In the genomic region with DNA sequence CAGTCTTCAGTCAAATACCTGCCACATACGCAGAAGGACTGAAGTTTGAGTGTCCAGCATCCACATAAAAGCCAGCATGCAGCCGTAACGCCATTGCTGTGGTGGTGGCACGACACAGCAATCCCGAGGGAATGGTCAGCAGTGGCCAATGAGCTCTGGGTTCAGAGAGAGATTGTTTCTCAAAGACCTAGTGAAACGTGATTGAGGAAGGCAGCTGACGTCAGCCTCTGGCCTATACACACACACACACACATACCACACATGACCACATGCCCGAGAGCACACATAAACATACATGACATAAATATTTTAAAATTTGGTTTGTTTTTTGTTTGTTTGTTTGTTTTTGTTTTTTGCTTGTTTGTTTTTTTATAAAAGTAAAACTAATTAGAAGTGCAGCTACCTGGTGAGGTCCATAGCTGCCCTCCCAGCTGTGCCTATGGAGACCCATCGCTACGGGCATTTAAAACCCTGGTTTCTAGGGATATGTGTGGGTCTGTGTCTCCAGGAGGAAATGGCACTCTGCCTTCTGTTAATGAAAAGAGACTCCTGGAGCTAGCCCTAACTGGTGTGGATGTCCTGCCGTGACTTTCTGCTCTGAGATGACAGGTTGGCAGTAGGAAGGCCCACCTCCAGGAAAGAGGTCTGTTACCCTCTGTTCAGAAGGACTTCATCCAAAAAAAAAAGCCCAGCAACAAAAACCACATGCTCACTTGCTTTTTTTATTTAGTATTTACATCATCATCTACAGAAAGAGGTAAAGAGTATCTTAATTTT, we compare ENCODE assay signal across 26 mouse cellular contexts.
A peak's percentile ranks its signal among the peaks of the same experiment; 100 is the strongest.
DNase-seq lines count a peak whose midpoint lies in the region; ATAC-seq and TF ChIP-seq lines count a peak whose summit lies in the region.
"Had no signal": no experiment of that assay in that cellular context is flagged by ENCODE, and none has a peak within 500 bp of the region (broad histone marks: within the 10 kb centered on the region; RNA-seq: fewer than 3 reads in every experiment).

No protein-coding gene starts in this region.

- WGBS in hindbrain, embryonic 16.5 days = 77% methylated on average over 11 of the region's 11 CpGs
- 79% methylated on average over 11 of the region's 11 CpGs for WGBS in hindbrain, embryonic 13.5 days
- WGBS in cerebellum, adult 2 months = 58% methylated on average over 11 of the region's 11 CpGs

- peak; percentile 40 to 79 for DNase-seq in cerebellum, adult 2 months
- peak; percentile 42 to 56 for DNase-seq in cerebellum, postnatal 36 days
- DNase-seq in embryo, embryonic 9.5 days (ENCODE audit: extremely low spot score) = no peak
- DNase-seq in lung, adult 18-20 months = no peak
- DNase-seq: adrenal gland, postnatal 36 days; B cell, adult 2 months; gastrocnemius, postnatal 10 days; heart, postnatal 10 days; kidney, adult 8-10 months; kidney, postnatal 14 days; liver, postnatal 0 days; lung, postnatal 10 days; thymus, adult 2 months; thymus, postnatal 4 days had no signal

- no peak overlapping the region for H3K9ac ChIP-seq in hindbrain, embryonic 16.5 days (ENCODE audit: low read depth, low read length)
- H3K9ac ChIP-seq in hindbrain, embryonic 13.5 days = no peak overlapping the region
- H3K9ac ChIP-seq: forebrain, embryonic 15.5 days; heart, embryonic 12.5 days; liver, postnatal 0 days; midbrain, embryonic 12.5 days had no signal

- no peak for TF ChIP-seq CTCF in cerebellum, adult 2 months (IDR thresholded peaks at IDR 0.05; ENCODE audit: borderline replicate concordance, insufficient read depth, low read depth, low read length)

- H3K27me3 ChIP-seq in hindbrain, embryonic 16.5 days (replicated peaks; ENCODE audit: control insufficient read depth, insufficient read depth, low read length) = no peaks in the 10 kb centered on the region
- H3K27me3 ChIP-seq in hindbrain, embryonic 13.5 days = no peaks in the 10 kb centered on the region
- no peaks in the 10 kb centered on the region for H3K27me3 ChIP-seq in cerebellum, adult 2 months (ENCODE audit: control insufficient read depth, insufficient read depth, low read length)
- H3K27me3 ChIP-seq: CH12.LX; forebrain, embryonic 15.5 days; heart, embryonic 12.5 days; midbrain, embryonic 12.5 days; Patski had no signal

- no peak overlapping the region for H3K4me2 ChIP-seq in hindbrain, embryonic 16.5 days (ENCODE audit: low read length)
- H3K4me2 ChIP-seq in hindbrain, embryonic 13.5 days = no peak overlapping the region
- H3K4me2 ChIP-seq: forebrain, embryonic 15.5 days; heart, embryonic 12.5 days; liver, embryonic 11.5 days; midbrain, embryonic 12.5 days had no signal

- H3K36me3 ChIP-seq in hindbrain, embryonic 16.5 days (ENCODE audit: control insufficient read depth, insufficient read depth, low read length) = no peaks in the 10 kb centered on the region
- no peaks in the 10 kb centered on the region for H3K36me3 ChIP-seq in hindbrain, embryonic 13.5 days
- H3K36me3 ChIP-seq: forebrain, embryonic 15.5 days; G1E had no signal

- 0 out of 2 replicates have a peak, but pooled peaks have one; percentile 45 for ATAC-seq in hindbrain, embryonic 16.5 days
- ATAC-seq in hindbrain, embryonic 13.5 days (ENCODE audit: low FRiP score) = no peak
- ATAC-seq: forebrain, embryonic 15.5 days; inflammation-experienced regulatory T-cells, adult 6 months; liver, postnatal 0 days; Patski had no signal

- H3K4me3 ChIP-seq in hindbrain, embryonic 16.5 days (ENCODE audit: low read length) = no peak overlapping the region
- H3K4me3 ChIP-seq in hindbrain, embryonic 13.5 days = no peak overlapping the region
- H3K4me3 ChIP-seq in brown adipose tissue, adult 24 weeks (ENCODE audit: insufficient read depth, low read depth, low read length) = no peak overlapping the region
- H3K4me3 ChIP-seq in cerebellum, adult 2 months (replicated peaks; ENCODE audit: insufficient read depth, low read depth, low read length) = no peak overlapping the region
- H3K4me3 ChIP-seq: forebrain, embryonic 15.5 days; heart, embryonic 12.5 days; midbrain, embryonic 12.5 days had no signal

- H3K9me3 ChIP-seq in hindbrain, embryonic 16.5 days (ENCODE audit: control insufficient read depth, low read length) = no peaks in the 10 kb centered on the region; the same call in 1 of the 2 replicates
- no peaks in the 10 kb centered on the region for H3K9me3 ChIP-seq in hindbrain, embryonic 13.5 days
- H3K9me3 ChIP-seq: forebrain, embryonic 15.5 days; heart, embryonic 12.5 days had no signal

- TF ChIP-seq POLR2A in cerebellum, adult 2 months (IDR thresholded peaks at IDR 0.05; ENCODE audit: borderline replicate concordance, insufficient read depth, low read length) = no peak

- H3K4me1 ChIP-seq in hindbrain, embryonic 16.5 days (ENCODE audit: control insufficient read depth, insufficient read depth, low read depth, low read length) = no peaks in the 10 kb centered on the region
- no peaks in the 10 kb centered on the region for H3K4me1 ChIP-seq in hindbrain, embryonic 13.5 days (replicated peaks)
- peaks cover 8% of the 10 kb centered on the region; the same call in 1 of the 2 replicates for H3K4me1 ChIP-seq in brown adipose tissue, adult 24 weeks (ENCODE audit: control insufficient read depth, insufficient read depth, insufficient read length, low read length)
- H3K4me1 ChIP-seq in cerebellum, adult 2 months (ENCODE audit: control insufficient read depth, insufficient read depth, low read length) = peaks cover 8% of the 10 kb centered on the region
- H3K4me1 ChIP-seq: forebrain, embryonic 15.5 days; heart, embryonic 12.5 days; midbrain, embryonic 12.5 days had no signal

- H3K27ac ChIP-seq in hindbrain, embryonic 16.5 days (ENCODE audit: low read depth, low read length) = no peak overlapping the region
- H3K27ac ChIP-seq in hindbrain, embryonic 13.5 days = no peak overlapping the region
- peak overlapping the region; percentile 20; the same call in 1 of the 2 replicates for H3K27ac ChIP-seq in brown adipose tissue, adult 24 weeks (replicated peaks; ENCODE audit: low read depth, low read length)
- H3K27ac ChIP-seq in cerebellum, adult 2 months (ENCODE audit: insufficient read depth, low read length) = no peak overlapping the region
- H3K27ac ChIP-seq: forebrain, embryonic 15.5 days; midbrain, embryonic 12.5 days; stomach, postnatal 0 days had no signal

Comparison
In these comparisons a context has a peak if more than half of its experiments do, and no peak if none do; other contexts are left out.
1. DNase-seq: peak in cerebellum, adult 2 months (2 of 2) and cerebellum, postnatal 36 days (2 of 2); none in embryo, embryonic 9.5 days (single experiment) and lung, adult 18-20 months (0 of 2).